Mouse (Mus musculus) left cerebral cortex, adult 6 months (tissue): ENCODE data around the gene Gm17545. TPM values are rescaled to one million over a fixed set of nuclear protein-coding genes. Genes with fewer than 3 reads are reported as not detected.

Experiments used
- long read RNA-seq, 2 experiments: library from polyadenylated mRNA; unstranded; transcript quantifications; one replicate each; pipeline ENCODE4 v2.0.0; 2019 to 2020
- polyA plus RNA-seq: library from polyadenylated mRNA; unstranded; fragments of <200 nt; fragmentation: Nextera tagmentation; gene quantifications from 2 replicates; pipeline ENCODE4 v1.2.3, GENCODE M21; 2021

The Gm17545 gene
- not detected in 2 replicates for polyA plus RNA-seq
- long read RNA-seq, experiment 1, partial matches to known transcripts, result 0 of 1 reads
- long read RNA-seq, experiment 1, other reads (novel, unspliced or antisense), result 1 of 1 reads
- long read RNA-seq, experiment 2, result 0 reads

GRCm38 (mm10) chr9:22453990-22454389 is at the start of gene Gm17545:
Gene Gm17545, plus strand, starts transcription at chr9:22454290.

DNA sequence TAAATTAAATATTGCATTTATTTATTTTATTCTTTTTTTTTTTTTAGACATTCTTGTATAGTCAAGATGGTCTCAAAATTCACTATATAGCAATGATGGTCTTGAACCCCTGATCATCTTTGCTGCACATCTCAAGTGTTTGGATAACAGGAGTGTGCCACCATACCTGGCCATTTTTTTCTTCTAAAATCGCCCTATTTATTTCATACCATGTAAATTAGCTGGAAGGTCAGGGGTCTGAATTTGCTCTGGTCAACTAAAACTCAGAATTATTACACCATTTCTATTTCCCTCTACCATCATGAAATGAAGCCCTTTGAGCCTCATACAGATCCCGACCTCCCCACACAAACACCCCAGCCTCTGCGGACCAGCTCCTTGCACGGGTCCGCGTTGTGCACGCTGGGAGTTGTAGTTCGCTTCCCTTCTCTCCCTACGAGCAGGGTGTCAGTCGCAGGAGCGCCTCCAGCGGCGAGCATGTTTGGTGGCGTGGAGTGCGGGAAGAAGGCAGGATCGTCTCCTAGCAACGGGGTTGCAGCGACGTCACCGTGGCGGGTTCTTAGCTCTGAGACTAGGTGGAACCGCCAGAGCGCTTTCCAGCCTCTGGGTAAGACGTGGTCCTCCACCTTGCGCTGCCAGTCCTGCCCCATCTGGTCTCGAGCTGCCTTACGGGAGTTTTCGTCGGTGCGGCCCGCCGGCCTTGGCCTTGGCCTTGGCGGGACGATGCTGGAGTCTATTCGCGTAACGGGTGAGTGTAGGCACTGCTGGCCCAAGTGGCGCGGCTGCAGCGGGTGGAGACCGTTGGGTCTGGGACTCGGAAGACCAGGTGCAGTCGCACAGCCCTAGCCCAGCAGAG is 42.9 kb upstream of the Gm17545 start, which contains the start of gene 9530077C05Rik:
9530077C05Rik (plus strand) TSS at position 512 of the 856 bp plus-strand sequence.

GRCm38 (mm10) chr9:22469643-22470042 is 15.6 kb downstream of the Gm17545 start, which contains the start of gene Rp9:
Gene Rp9, minus strand, starts transcription at chr9:22469743.

GRCm38 (mm10) chr9:22475424-22475868 is 21.4 kb downstream of the Gm17545 start, which contains the start of gene Bbs9:
Gene Bbs9, plus strand, starts transcription at chr9:22475715.

Other genes with a start within 250 kb of the Gm17545 start
- 11.1 and 12.7 TPM in 2 replicates for gene Zfp809, start 228.6 kb upstream of the Gm17545 start, polyA plus RNA-seq
- gene Zfp599, start 194.4 kb upstream of the Gm17545 start, polyA plus RNA-seq, result 1.9 and 3.0 TPM in 2 replicates
- 8.4 and 11.9 TPM in 2 replicates for gene Zfp810, start 146.6 kb upstream of the Gm17545 start, polyA plus RNA-seq
- gene Anln, start 65.1 kb upstream of the Gm17545 start, polyA plus RNA-seq, result 4.6 and 6.8 TPM in 2 replicates
- 6.6 and 8.0 TPM in 2 replicates for gene 9530077C05Rik, start 42.8 kb upstream of the Gm17545 start, polyA plus RNA-seq
- gene Rp9, start 15.5 kb downstream of the Gm17545 start, polyA plus RNA-seq, result 54.7 and 56.5 TPM in 2 replicates
- gene Bbs9, start 21.4 kb downstream of the Gm17545 start, polyA plus RNA-seq, result 7.9 and 10.5 TPM in 2 replicates